Mouse (Mus musculus): ENCODE measurements around the gene Csnk2a2. TPM values are rescaled to one million over a fixed set of nuclear protein-coding genes. Genes with fewer than 3 reads are reported as not detected.

Gene Csnk2a2
- polyA plus RNA-seq, 1 experiment from 2014 or later: 7.5 TPM

- ATAC-seq: peak; percentile 35
- peak overlapping the region; percentile 62 for H3K4me2 ChIP-seq (ENCODE audit: low read length)
- H3K4me1 ChIP-seq (ENCODE audit: control insufficient read depth, insufficient read depth, low read depth, low read length): peaks cover 35% of the 10 kb centered on the region
- no peaks in the 10 kb centered on the region for H3K36me3 ChIP-seq (ENCODE audit: control insufficient read depth, insufficient read depth, low read length)
- WGBS: 0% methylated on average over 24 of the region's 25 CpGs
- H3K9ac ChIP-seq (ENCODE audit: low read depth, low read length): peak overlapping the region; percentile 96
- peak overlapping the region; percentile 94 for H3K27ac ChIP-seq (ENCODE audit: low read depth, low read length)
- no peaks in the 10 kb centered on the region for H3K27me3 ChIP-seq (replicated peaks; ENCODE audit: control insufficient read depth, insufficient read depth, low read length)
- H3K9me3 ChIP-seq (ENCODE audit: control insufficient read depth, low read length): no peaks in the 10 kb centered on the region
- peak overlapping the region; percentile 96 for H3K4me3 ChIP-seq (ENCODE audit: low read length)
These were observed 55.6 kb downstream of the Csnk2a2 start for GRCm38 (mm10) chr8:95434233-95434632.

GRCm38 (mm10) chr8:95433124-95433523 lies 56.7 kb downstream of the Csnk2a2 start:
- no peaks in the 10 kb centered on the region for H3K9me3 ChIP-seq (ENCODE audit: control insufficient read depth, low read length)
- H3K27me3 ChIP-seq (replicated peaks; ENCODE audit: control insufficient read depth, insufficient read depth, low read length): no peaks in the 10 kb centered on the region
- H3K4me3 ChIP-seq (ENCODE audit: low read length): peak overlapping the region; percentile 96
- H3K36me3 ChIP-seq (ENCODE audit: control insufficient read depth, insufficient read depth, low read length): no peaks in the 10 kb centered on the region
- WGBS: 58% methylated on average over 4 of the region's 4 CpGs
- ATAC-seq: no peak
- peaks cover 43% of the 10 kb centered on the region for H3K4me1 ChIP-seq (ENCODE audit: control insufficient read depth, insufficient read depth, low read depth, low read length)
- peak overlapping the region; percentile 39 for H3K9ac ChIP-seq (ENCODE audit: low read depth, low read length)
- peak overlapping the region; percentile 62 for H3K4me2 ChIP-seq (ENCODE audit: low read length)
- H3K27ac ChIP-seq (ENCODE audit: low read depth, low read length): no peak overlapping the region

- H3K36me3 ChIP-seq (ENCODE audit: control insufficient read depth, insufficient read depth, low read length): no peaks in the 10 kb centered on the region
- peak overlapping the region; percentile 62 for H3K4me2 ChIP-seq (ENCODE audit: low read length)
- H3K9me3 ChIP-seq (ENCODE audit: control insufficient read depth, low read length): no peaks in the 10 kb centered on the region
- H3K27me3 ChIP-seq (replicated peaks; ENCODE audit: control insufficient read depth, insufficient read depth, low read length): no peaks in the 10 kb centered on the region
- H3K4me1 ChIP-seq (ENCODE audit: control insufficient read depth, insufficient read depth, low read depth, low read length): peaks cover 50% of the 10 kb centered on the region
- H3K4me3 ChIP-seq (ENCODE audit: low read length): peak overlapping the region; percentile 96; the same call in 1 of the 2 replicates
- no peak overlapping the region for H3K9ac ChIP-seq (ENCODE audit: low read depth, low read length)
- 63% methylated on average over 3 of the region's 3 CpGs for WGBS
- ATAC-seq: no peak
- no peak overlapping the region for H3K27ac ChIP-seq (ENCODE audit: low read depth, low read length)
These were observed 57.4 kb downstream of the Csnk2a2 start for GRCm38 (mm10) chr8:95432471-95432870.

- H3K27ac ChIP-seq (ENCODE audit: low read depth, low read length): peak overlapping the region; percentile 53
- no peak overlapping the region for H3K4me3 ChIP-seq (ENCODE audit: low read length)
- peak overlapping the region; percentile 42 for H3K4me2 ChIP-seq (ENCODE audit: low read length)
- no peaks in the 10 kb centered on the region for H3K36me3 ChIP-seq (ENCODE audit: control insufficient read depth, insufficient read depth, low read length)
- WGBS: 9% methylated on average over 3 of the region's 3 CpGs
- H3K4me1 ChIP-seq (ENCODE audit: control insufficient read depth, insufficient read depth, low read depth, low read length): peaks cover 63% of the 10 kb centered on the region
- H3K9ac ChIP-seq (ENCODE audit: low read depth, low read length): peak overlapping the region; percentile 1; the same call in 1 of the 2 replicates
- ATAC-seq: peak; percentile 61
- no peaks in the 10 kb centered on the region for H3K9me3 ChIP-seq (ENCODE audit: control insufficient read depth, low read length)
- H3K27me3 ChIP-seq (replicated peaks; ENCODE audit: control insufficient read depth, insufficient read depth, low read length): no peaks in the 10 kb centered on the region
These were observed 59.9 kb downstream of the Csnk2a2 start for GRCm38 (mm10) chr8:95429945-95430344.

GRCm38 (mm10) chr8:95427594-95428535 lies 62.0 kb downstream of the Csnk2a2 start:
- Histone ChIP-seq H3K36me3 (ENCODE audit: control insufficient read depth, insufficient read depth, low read length) (peaks cover under 1% of the 10 kb centered on the region; the same call in 1 of the 2 replicates), H3K27me3 (replicated peaks; ENCODE audit: control insufficient read depth, insufficient read depth, low read length) (no peaks in the 10 kb centered on the region), H3K9me3 (ENCODE audit: control insufficient read depth, low read length) (no peaks in the 10 kb centered on the region), H3K4me2 (ENCODE audit: low read length) (peak overlapping the region; percentile 39), H3K4me1 (ENCODE audit: control insufficient read depth, insufficient read depth, low read depth, low read length) (peaks cover 55% of the 10 kb centered on the region), H3K4me3 (ENCODE audit: low read length) (no peak overlapping the region), H3K9ac (ENCODE audit: low read depth, low read length) (no peak overlapping the region; the same call in 1 of the 2 replicates), H3K27ac (ENCODE audit: low read depth, low read length) (peak overlapping the region; percentile 89)
- 30% methylated on average over 12 of the region's 12 CpGs for WGBS
- 0 out of 2 replicates have a peak, but pooled peaks have one; percentile 18 for ATAC-seq

- ATAC-seq: peak; percentile 75
- Histone ChIP-seq H3K4me1 (ENCODE audit: control insufficient read depth, insufficient read depth, low read depth, low read length) (peaks cover 45% of the 10 kb centered on the region), H3K4me2 (ENCODE audit: low read length) (peak overlapping the region; percentile 10; the same call in 1 of the 2 replicates), H3K9ac (ENCODE audit: low read depth, low read length) (no peak overlapping the region), H3K27ac (ENCODE audit: low read depth, low read length) (peak overlapping the region; percentile 89), H3K36me3 (ENCODE audit: control insufficient read depth, insufficient read depth, low read length) (peaks cover 8% of the 10 kb centered on the region), H3K4me3 (ENCODE audit: low read length) (no peak overlapping the region), H3K9me3 (ENCODE audit: control insufficient read depth, low read length) (no peaks in the 10 kb centered on the region), H3K27me3 (replicated peaks; ENCODE audit: control insufficient read depth, insufficient read depth, low read length) (no peaks in the 10 kb centered on the region)
- 48% methylated on average over 2 of the region's 2 CpGs for WGBS
These were observed 63.0 kb downstream of the Csnk2a2 start for GRCm38 (mm10) chr8:95426781-95427281.

GRCm38 (mm10) chr8:95424682-95425081 lies 65.2 kb downstream of the Csnk2a2 start:
- H3K9ac ChIP-seq (ENCODE audit: low read depth, low read length): no peak overlapping the region
- ATAC-seq: no peak
- H3K27ac ChIP-seq (ENCODE audit: low read depth, low read length): no peak overlapping the region
- no peak overlapping the region for H3K4me3 ChIP-seq (ENCODE audit: low read length)
- H3K36me3 ChIP-seq (ENCODE audit: control insufficient read depth, insufficient read depth, low read length): peaks cover 27% of the 10 kb centered on the region
- 88% methylated on average over 7 of the region's 7 CpGs for WGBS
- H3K4me1 ChIP-seq (ENCODE audit: control insufficient read depth, insufficient read depth, low read depth, low read length): peaks cover 33% of the 10 kb centered on the region
- no peaks in the 10 kb centered on the region for H3K9me3 ChIP-seq (ENCODE audit: control insufficient read depth, low read length)
- no peak overlapping the region for H3K4me2 ChIP-seq (ENCODE audit: low read length)
- H3K27me3 ChIP-seq (replicated peaks; ENCODE audit: control insufficient read depth, insufficient read depth, low read length): no peaks in the 10 kb centered on the region

GRCm38 (mm10) chr8:95422193-95422810 lies 67.5 kb downstream of the Csnk2a2 start:
- H3K9ac ChIP-seq (ENCODE audit: low read depth, low read length): no peak overlapping the region
- H3K4me3 ChIP-seq (ENCODE audit: low read length): no peak overlapping the region
- no peak overlapping the region for H3K27ac ChIP-seq (ENCODE audit: low read depth, low read length)
- H3K9me3 ChIP-seq (ENCODE audit: control insufficient read depth, low read length): no peaks in the 10 kb centered on the region
- H3K4me2 ChIP-seq (ENCODE audit: low read length): no peak overlapping the region
- no peaks in the 10 kb centered on the region for H3K27me3 ChIP-seq (replicated peaks; ENCODE audit: control insufficient read depth, insufficient read depth, low read length)
- peaks cover 12% of the 10 kb centered on the region for H3K4me1 ChIP-seq (ENCODE audit: control insufficient read depth, insufficient read depth, low read depth, low read length)
- H3K36me3 ChIP-seq (ENCODE audit: control insufficient read depth, insufficient read depth, low read length): peaks cover 31% of the 10 kb centered on the region
- no peak for ATAC-seq
- 89% methylated on average over 14 of the region's 14 CpGs for WGBS

Measured in hindbrain, embryonic 16.5 days (tissue).